8 mouse cellular contexts compared by ENCODE assay signal in genomic region chr5:148708014-148708741, GRCm38 (mm10).
DNase-seq lines count a peak whose midpoint lies in the region; ATAC-seq and TF ChIP-seq lines count a peak whose summit lies in the region.

No protein-coding gene starts in this region.

- peak; percentile 68 for ATAC-seq in kidney, embryonic 16.5 days (ENCODE audit: low FRiP score, low TSS enrichment)
- peak; percentile 90 for ATAC-seq in granulocyte monocyte progenitor cell, adult 5-6 weeks (replicated peaks; ENCODE audit: poor library complexity, severe bottlenecking)
- ATAC-seq in limb, embryonic 13.5 days (ENCODE audit: low FRiP score, low read depth), result peak; percentile 66
- ATAC-seq in neural tube, embryonic 14.5 days (ENCODE audit: low read depth), result peak; percentile 61; the same call in 1 of the 2 replicates

- no peaks in the 10 kb centered on the region for H3K27me3 ChIP-seq in kidney, embryonic 16.5 days (ENCODE audit: insufficient read depth, low read length)
- no peaks in the 10 kb centered on the region for H3K27me3 ChIP-seq in kidney, adult 2 months (replicated peaks; ENCODE audit: control insufficient read depth, insufficient read depth, low read length)
- H3K27me3 ChIP-seq in limb, embryonic 13.5 days, result 0 out of 2 replicates have a peak, but pooled peaks cover 4% of the 10 kb centered on the region
- H3K27me3 ChIP-seq in neural tube, embryonic 14.5 days (ENCODE audit: control insufficient read depth, insufficient read depth, low read length), result no peaks in the 10 kb centered on the region

- H3K4me2 ChIP-seq in kidney, embryonic 16.5 days (replicated peaks; ENCODE audit: low read depth, low read length), result no peak overlapping the region
- no peak overlapping the region; the same call in 1 of the 2 replicates for H3K4me2 ChIP-seq in limb, embryonic 13.5 days (replicated peaks)
- no peak overlapping the region for H3K4me2 ChIP-seq in neural tube, embryonic 14.5 days (ENCODE audit: low read depth, low read length)

- WGBS in kidney, embryonic 16.5 days, result 29% methylated on average over 11 of the region's 11 CpGs
- WGBS in kidney, adult 2 months, result 38% methylated on average over 11 of the region's 11 CpGs
- WGBS in limb, embryonic 13.5 days, result 25% methylated on average over 11 of the region's 11 CpGs
- 28% methylated on average over 11 of the region's 11 CpGs for WGBS in neural tube, embryonic 14.5 days

- no peak for TF ChIP-seq CTCF in kidney, adult 2 months (conservative IDR thresholded peaks at IDR 0.05; ENCODE audit: insufficient read depth, insufficient read length, low read depth, low read length)

- no peak overlapping the region for H3K4me3 ChIP-seq in kidney, embryonic 16.5 days (ENCODE audit: low read length)
- no peak overlapping the region for H3K4me3 ChIP-seq in kidney, adult 2 months (ENCODE audit: insufficient read depth, low read depth, low read length)
- H3K4me3 ChIP-seq in limb, embryonic 13.5 days, result no peak overlapping the region
- H3K4me3 ChIP-seq in neural tube, embryonic 14.5 days (ENCODE audit: low read depth, low read length), result no peak overlapping the region

- peaks cover 13% of the 10 kb centered on the region for H3K4me1 ChIP-seq in kidney, embryonic 16.5 days (ENCODE audit: insufficient read depth, low read length)
- no peaks in the 10 kb centered on the region for H3K4me1 ChIP-seq in kidney, adult 2 months (ENCODE audit: control insufficient read depth, insufficient read depth, low read length)
- H3K4me1 ChIP-seq in limb, embryonic 13.5 days, result peaks cover 25% of the 10 kb centered on the region
- peaks cover 11% of the 10 kb centered on the region; the same call in 1 of the 2 replicates for H3K4me1 ChIP-seq in neural tube, embryonic 14.5 days (ENCODE audit: control insufficient read depth, insufficient read depth, low read length)

- no peak for TF ChIP-seq POLR2A in kidney, adult 2 months (IDR thresholded peaks at IDR 0.05; ENCODE audit: low read depth, low read length)

- no peak for DNase-seq in kidney, adult 2 months
- DNase-seq in adrenal gland, adult 2 months, result peak; percentile 79
- no peak for DNase-seq in cerebellum, adult 11-12 months
- no peak for DNase-seq in cerebellum, postnatal 36 days

- peak overlapping the region; percentile 54 for H3K27ac ChIP-seq in kidney, embryonic 16.5 days (ENCODE audit: low read length)
- no peak overlapping the region for H3K27ac ChIP-seq in kidney, adult 2 months (ENCODE audit: insufficient read depth, low read depth, low read length)
- peak overlapping the region; percentile 22; the same call in 1 of the 2 replicates for H3K27ac ChIP-seq in limb, embryonic 13.5 days
- no peak overlapping the region for H3K27ac ChIP-seq in neural tube, embryonic 14.5 days (ENCODE audit: low read depth, low read length)

- H3K9me3 ChIP-seq in kidney, embryonic 16.5 days (ENCODE audit: low read length), result no peaks in the 10 kb centered on the region
- H3K9me3 ChIP-seq in limb, embryonic 13.5 days, result no peaks in the 10 kb centered on the region
- no peaks in the 10 kb centered on the region for H3K9me3 ChIP-seq in neural tube, embryonic 14.5 days (ENCODE audit: control insufficient read depth, low read length)

- no peaks in the 10 kb centered on the region for H3K36me3 ChIP-seq in kidney, embryonic 16.5 days (ENCODE audit: insufficient read depth, low read length)
- no peaks in the 10 kb centered on the region for H3K36me3 ChIP-seq in kidney, adult 2 months (ENCODE audit: control insufficient read depth, insufficient read depth, low read length)
- H3K36me3 ChIP-seq in limb, embryonic 13.5 days, result no peaks in the 10 kb centered on the region
- no peaks in the 10 kb centered on the region for H3K36me3 ChIP-seq in neural tube, embryonic 14.5 days (ENCODE audit: control insufficient read depth, insufficient read depth, low read length)

- peak overlapping the region; percentile 17; the same call in 1 of the 2 replicates for H3K9ac ChIP-seq in kidney, embryonic 16.5 days (replicated peaks; ENCODE audit: low read length)
- H3K9ac ChIP-seq in limb, embryonic 13.5 days, result no peak overlapping the region
- H3K9ac ChIP-seq in neural tube, embryonic 14.5 days (replicated peaks; ENCODE audit: low read depth, low read length), result no peak overlapping the region

Comparison
In these comparisons a context has a peak if more than half of its experiments do, and no peak if none do; other contexts are left out.
1. H3K27ac ChIP-seq: peak in kidney, embryonic 16.5 days (single experiment) and limb, embryonic 13.5 days (single experiment); none in kidney, adult 2 months (single experiment) and neural tube, embryonic 14.5 days (single experiment).
2. Peak in every context shown above with its lines, with median percentiles within 50 percentile points of each other: ATAC-seq.